Mouse (Mus musculus) liver, embryonic 13.5 days (tissue): ENCODE data around the gene Ankrd34a. TPM values are rescaled to one million over a fixed set of nuclear protein-coding genes. Genes with fewer than 3 reads are reported as not detected.

Source experiments
- ATAC-seq: fragments of 200-750 bp; cut with Nextera tagmentation; 2 replicates; pipeline ENCODE4 v1.8.0; 2017; ENCODE audit warnings: low read depth, mild to moderate bottlenecking, moderate number of reproducible peaks, moderate library complexity
- DNase-seq: peaks from one replicate; pipeline ENCODE4 v3.0.0; 2022
- H3K27ac ChIP-seq: fragments of 300-500 bp; sonication (generic); 2 replicates; pipeline ENCODE4 v1.5.1; 2015; ENCODE audit warnings: moderate library complexity, mild to moderate bottlenecking, inconsistent platforms
- H3K27me3 ChIP-seq: fragments of 300-500 bp; sonication (generic); 2 replicates; pipeline ENCODE4 v1.6.1; 2015; ENCODE audit warnings: mild to moderate bottlenecking, inconsistent platforms
- H3K36me3 ChIP-seq: fragments of 300-500 bp; sonication (generic); 2 replicates; pipeline ENCODE4 v1.6.1; 2015; ENCODE audit warnings: mild to moderate bottlenecking, inconsistent platforms
- H3K4me1 ChIP-seq: fragments of 300-500 bp; sonication (generic); replicated peaks from 2 replicates; pipeline ENCODE4 v1.6.1; 2015; ENCODE audit warnings: inconsistent platforms
- H3K4me2 ChIP-seq: fragments of 300-500 bp; sonication (generic); 2 replicates; pipeline ENCODE4 v1.6.1; 2015; ENCODE audit warnings: inconsistent platforms, mild to moderate bottlenecking, moderate library complexity
- H3K4me3 ChIP-seq: fragments of 300-500 bp; sonication (generic); replicated peaks from 2 replicates; pipeline ENCODE4 v1.5.1; 2015; ENCODE audit warnings: mild to moderate bottlenecking, inconsistent platforms
- H3K9ac ChIP-seq: fragments of 300-500 bp; sonication (generic); 2 replicates; pipeline ENCODE4 v1.6.1; 2015; ENCODE audit warnings: mild to moderate bottlenecking, inconsistent platforms
- H3K9me3 ChIP-seq: fragments of 300-500 bp; sonication (generic); replicated peaks from 2 replicates; pipeline ENCODE4 v1.6.1; 2016; ENCODE audit warnings: inconsistent platforms
- WGBS: fragments of 180-500 bp; shearing (Covaris S2); methylation state at CpG from one replicate; pipeline ENCODE4 v1.1.7; 2015; ENCODE audit not compliant: insufficient replicate concordance; 5-methylcytosine and 5-hydroxymethylcytosine counted together
- polyA plus RNA-seq: library from polyadenylated mRNA; unstranded; fragments of >200 nt; fragmentation: Nextera tagmentation; extraction: Ambion mirVana; gene quantifications from 2 replicates; pipeline ENCODE4 v1.2.1, GENCODE M21; 2015

The Ankrd34a gene
- polyA plus RNA-seq, 1 experiment from 2014 or later = 0.14 TPM

GRCm38 (mm10) chr3:96563911-96564632, 32.4 kb upstream of the Ankrd34a start:
- H3K4me3 ChIP-seq = no peak overlapping the region
- H3K27ac ChIP-seq = peak overlapping the region; percentile 66
- peak; percentile 7; the same call in 1 of the 2 replicates for ATAC-seq
- H3K27me3 ChIP-seq = no peaks in the 10 kb centered on the region
- H3K4me2 ChIP-seq = peak overlapping the region; percentile 40
- peaks cover 24% of the 10 kb centered on the region for H3K36me3 ChIP-seq
- peaks cover 75% of the 10 kb centered on the region for H3K4me1 ChIP-seq
- 0 out of 2 replicates have a peak overlapping the region, but pooled peaks have one; percentile 40 for H3K9ac ChIP-seq
- WGBS = 36% methylated on average over 10 of the region's 10 CpGs
- H3K9me3 ChIP-seq = no peaks in the 10 kb centered on the region
- DNase-seq = no peak

- peak overlapping the region; percentile 40 for H3K9ac ChIP-seq
- DNase-seq = no peak
Observed at GRCm38 (mm10) chr3:96564633-96565032, 31.8 kb upstream of the Ankrd34a start.

GRCm38 (mm10) chr3:96565105-96565504, 31.3 kb upstream of the Ankrd34a start:
- Histone ChIP-seq H3K4me3 (no peak overlapping the region), H3K36me3 (peaks cover 14% of the 10 kb centered on the region), H3K27ac (peak overlapping the region; percentile 66), H3K4me2 (peak overlapping the region; percentile 40), H3K9ac (0 out of 2 replicates have a peak overlapping the region, but pooled peaks have one; percentile 40), H3K27me3 (no peaks in the 10 kb centered on the region), H3K9me3 (no peaks in the 10 kb centered on the region), H3K4me1 (peaks cover 67% of the 10 kb centered on the region)
- DNase-seq (no peak), ATAC-seq (no peak)
- 53% methylated on average over 3 of the region's 3 CpGs for WGBS

More at GRCm38 (mm10) chr3:96564633-96565032, 31.8 kb upstream of the Ankrd34a start:
- peak; percentile 55; the same call in 1 of the 2 replicates for ATAC-seq
- H3K27ac ChIP-seq = peak overlapping the region; percentile 66
- H3K9me3 ChIP-seq = no peaks in the 10 kb centered on the region
- WGBS = 14% methylated on average over 7 of the region's 7 CpGs
- H3K4me3 ChIP-seq = no peak overlapping the region
- H3K4me2 ChIP-seq = peak overlapping the region; percentile 40
- H3K27me3 ChIP-seq = no peaks in the 10 kb centered on the region
- peaks cover 72% of the 10 kb centered on the region for H3K4me1 ChIP-seq
- H3K36me3 ChIP-seq = peaks cover 19% of the 10 kb centered on the region

- Histone ChIP-seq H3K4me2 (no peak overlapping the region), H3K4me1 (peaks cover 60% of the 10 kb centered on the region), H3K27ac (no peak overlapping the region), H3K9me3 (no peaks in the 10 kb centered on the region), H3K27me3 (no peaks in the 10 kb centered on the region), H3K9ac (no peak overlapping the region), H3K36me3 (no peaks in the 10 kb centered on the region), H3K4me3 (no peak overlapping the region)
- ATAC-seq = no peak
- no peak for DNase-seq
- 66% methylated on average over 8 of the region's 8 CpGs for WGBS
Observed at GRCm38 (mm10) chr3:96566661-96567450, 29.6 kb upstream of the Ankrd34a start.

- ATAC-seq = no peak
- H3K4me3 ChIP-seq = no peak overlapping the region
- H3K27me3 ChIP-seq = no peaks in the 10 kb centered on the region
- H3K9me3 ChIP-seq = no peaks in the 10 kb centered on the region
- H3K4me2 ChIP-seq = no peak overlapping the region
- WGBS = 68% methylated on average over 8 of the region's 8 CpGs
- no peak overlapping the region for H3K27ac ChIP-seq
- H3K4me1 ChIP-seq = peaks cover 50% of the 10 kb centered on the region
- no peak for DNase-seq
- no peaks in the 10 kb centered on the region for H3K36me3 ChIP-seq
- no peak overlapping the region for H3K9ac ChIP-seq
Observed at GRCm38 (mm10) chr3:96568605-96569004, 27.8 kb upstream of the Ankrd34a start.

GRCm38 (mm10) chr3:96569506-96569905, 26.9 kb upstream of the Ankrd34a start:
- no peak overlapping the region; the same call in 1 of the 2 replicates for H3K27ac ChIP-seq
- no peak for DNase-seq
- peaks cover 50% of the 10 kb centered on the region for H3K4me1 ChIP-seq

GRCm38 (mm10) chr3:96569966-96570605, 26.4 kb upstream of the Ankrd34a start:
- ATAC-seq (no peak), DNase-seq (no peak)
- Histone ChIP-seq H3K27me3 (no peaks in the 10 kb centered on the region), H3K36me3 (no peaks in the 10 kb centered on the region), H3K4me3 (no peak overlapping the region), H3K9me3 (no peaks in the 10 kb centered on the region), H3K9ac (no peak overlapping the region), H3K4me1 (peaks cover 46% of the 10 kb centered on the region), H3K27ac (peak overlapping the region; percentile 41), H3K4me2 (no peak overlapping the region)
- 75% methylated on average over 11 of the region's 11 CpGs for WGBS

More at GRCm38 (mm10) chr3:96569506-96569905, 26.9 kb upstream of the Ankrd34a start:
- no peak overlapping the region for H3K4me2 ChIP-seq
- 87% methylated on average over 13 of the region's 13 CpGs for WGBS
- no peak overlapping the region for H3K9ac ChIP-seq
- no peaks in the 10 kb centered on the region for H3K9me3 ChIP-seq
- ATAC-seq = no peak
- no peaks in the 10 kb centered on the region for H3K36me3 ChIP-seq
- no peaks in the 10 kb centered on the region for H3K27me3 ChIP-seq
- H3K4me3 ChIP-seq = no peak overlapping the region

- Histone ChIP-seq H3K27me3 (no peaks in the 10 kb centered on the region), H3K9ac (no peak overlapping the region), H3K4me3 (no peak overlapping the region), H3K36me3 (no peaks in the 10 kb centered on the region), H3K9me3 (no peaks in the 10 kb centered on the region), H3K4me1 (peaks cover 48% of the 10 kb centered on the region), H3K27ac (peak overlapping the region; percentile 41; the same call in 1 of the 2 replicates), H3K4me2 (no peak overlapping the region)
- 47% methylated on average over 7 of the region's 7 CpGs for WGBS
- ATAC-seq = no peak
- DNase-seq = no peak
Observed at GRCm38 (mm10) chr3:96570643-96571042, 25.8 kb upstream of the Ankrd34a start.

- Histone ChIP-seq H3K27me3 (no peaks in the 10 kb centered on the region), H3K36me3 (no peaks in the 10 kb centered on the region), H3K27ac (peak overlapping the region; percentile 55; the same call in 1 of the 2 replicates), H3K4me2 (no peak overlapping the region), H3K4me1 (peaks cover 49% of the 10 kb centered on the region), H3K9ac (no peak overlapping the region), H3K4me3 (no peak overlapping the region), H3K9me3 (no peaks in the 10 kb centered on the region)
- ATAC-seq (no peak), DNase-seq (no peak)
- 59% methylated on average over 2 of the region's 2 CpGs for WGBS
Observed at GRCm38 (mm10) chr3:96571336-96571735, 25.1 kb upstream of the Ankrd34a start.

GRCm38 (mm10) chr3:96571896-96572698, 24.3 kb upstream of the Ankrd34a start:
- DNase-seq = no peak
- Histone ChIP-seq H3K4me1 (peaks cover 52% of the 10 kb centered on the region), H3K9me3 (no peaks in the 10 kb centered on the region), H3K4me3 (no peak overlapping the region), H3K4me2 (no peak overlapping the region), H3K36me3 (no peaks in the 10 kb centered on the region), H3K27ac (peak overlapping the region; percentile 55; the same call in 1 of the 2 replicates), H3K9ac (no peak overlapping the region), H3K27me3 (no peaks in the 10 kb centered on the region)
- no peak for ATAC-seq
- WGBS = 52% methylated on average over 16 of the region's 16 CpGs
